Mouse (Mus musculus): ENCODE measurements around the gene Nicn1. TPM values are rescaled to one million over a fixed set of nuclear protein-coding genes. Genes with fewer than 3 reads are reported as not detected.
A peak's percentile ranks its signal among the peaks of the same experiment; 100 is the strongest.

Nicn1 gene
- total and polyA plus RNA-seq, 3 experiments: 7.4 to 12.9 (median 9.7) TPM

GRCm38 (mm10) chr9:108278697-108279450, 11.4 kb upstream of the Nicn1 start:
- in situ Hi-C loops (cut with MboI; ENCODE audit: low pct_ligation_motif_present, low pct_unique_long_range_greater_than_20kb, low sequenced_read_pairs): no loop called here
- Histone ChIP-seq H3K27me3 (replicated peaks) (peaks cover 15% of the 10 kb centered on the region), H3K4me2 (ENCODE audit: insufficient read depth, low read depth, poor library complexity, severe bottlenecking) (no peak overlapping the region), H3K27ac (ENCODE audit: insufficient read depth, low read depth) (no peak overlapping the region), H3K4me3 (replicated peaks in 1 of 3; ENCODE audit: low read depth in 2 of 3, low read length in 2 of 3, poor library complexity in 1 of 3) (no peak overlapping the region), H3K36me3 (replicated peaks in 1 of 2; ENCODE audit: control insufficient read depth in 1 of 2, insufficient read depth in 1 of 2, low read length in 1 of 2) (no peaks in the 10 kb centered on the region), H3K9ac (ENCODE audit: insufficient read depth, low read depth) (no peak overlapping the region), H3K4me1 (ENCODE audit: control insufficient read depth in 1 of 2, insufficient read depth in 2 of 2) (peaks cover 0 to 8% of the 10 kb centered on the region in 2 experiments; a peak in 2 of 4 replicates), H3K9me3 (replicated peaks; ENCODE audit: low read length) (no peaks in the 10 kb centered on the region), H3K79me2 (replicated peaks; ENCODE audit: control insufficient read depth, extremely low read depth, insufficient read depth, poor library complexity, severe bottlenecking) (no peaks in the 10 kb centered on the region)
- dilution Hi-C loops (cut with MboI; ENCODE audit: extremely low pct_ligation_motif_present, extremely low pct_unique_long_range_greater_than_20kb, low sequenced_read_pairs): no loop called here
- peak; percentile 64 for DNase-seq (ENCODE audit: extremely low read depth)
- no peak for TF ChIP-seq POLR2A (IDR thresholded peaks at IDR 0.05; ENCODE audit: low read depth, low read length)
- TF ChIP-seq E2F4 (IDR thresholded peaks at IDR 0.05; ENCODE audit: insufficient replicate concordance, low read depth, low read length): no peak
- TF ChIP-seq BHLHE40 (IDR thresholded peaks at IDR 0.05; ENCODE audit: low read depth, low read length): no peak
- TF ChIP-seq GABPA (IDR thresholded peaks at IDR 0.05; ENCODE audit: insufficient replicate concordance, low read depth, low read length): no peak
- TF ChIP-seq PAX5 (IDR thresholded peaks at IDR 0.05; ENCODE audit: low read length): no peak
- TF ChIP-seq IRF4 (IDR thresholded peaks at IDR 0.05; ENCODE audit: low read depth, low read length): no peak
- TF ChIP-seq EP300 (IDR thresholded peaks at IDR 0.05; ENCODE audit: low read length): no peak
- no peak for TF ChIP-seq NELFE (IDR thresholded peaks at IDR 0.05; ENCODE audit: low read depth, low read length)
- TF ChIP-seq ELF1 (IDR thresholded peaks at IDR 0.05; ENCODE audit: low read depth, low read length): no peak
- no peak for TF ChIP-seq ETS1 (conservative IDR thresholded peaks at IDR 0.05; ENCODE audit: low read depth, low read length)
- no peak for TF ChIP-seq JUN (IDR thresholded peaks at IDR 0.05; ENCODE audit: insufficient read depth, low read depth, low read length)
- TF ChIP-seq POLR2AphosphoS2 (IDR thresholded peaks at IDR 0.05; ENCODE audit: low read depth, low read length): no peak
- TF ChIP-seq RCOR1 (conservative IDR thresholded peaks at IDR 0.05; ENCODE audit: low read depth, low read length): no peak
- peak; percentile 92 for TF ChIP-seq MYC (IDR thresholded peaks at IDR 0.05; ENCODE audit: low read depth, low read length)
- TF ChIP-seq NRF1 (IDR thresholded peaks at IDR 0.05; ENCODE audit: low read depth, low read length): no peak
- no peak for TF ChIP-seq ZNF384 (IDR thresholded peaks at IDR 0.05; ENCODE audit: low read depth, low read length)
- no peak for TF ChIP-seq CHD1 (IDR thresholded peaks at IDR 0.05; ENCODE audit: low read depth, low read length)
- no peak for TF ChIP-seq ZC3H11A (IDR thresholded peaks at IDR 0.05; ENCODE audit: low read depth, low read length)
- no peak for TF ChIP-seq HCFC1 (IDR thresholded peaks at IDR 0.05; ENCODE audit: low read depth, low read length)
- no peak for TF ChIP-seq CHD2 (IDR thresholded peaks at IDR 0.05; ENCODE audit: low read length)
- TF ChIP-seq USF2 (conservative IDR thresholded peaks at IDR 0.05; ENCODE audit: low read depth, low read length): no peak
- TF ChIP-seq SMC3 (IDR thresholded peaks at IDR 0.05; ENCODE audit: low read depth, low read length): peak; percentile 52
- no peak for TF ChIP-seq MEF2A (IDR thresholded peaks at IDR 0.05; ENCODE audit: borderline replicate concordance, low read depth, low read length)
- 0 out of 2 replicates have a peak, but pooled peaks have one; percentile 42 for TF ChIP-seq TBP (conservative IDR thresholded peaks at IDR 0.05; ENCODE audit: low read depth, low read length)
- peak; percentile 70 for TF ChIP-seq MAX (IDR thresholded peaks at IDR 0.05; ENCODE audit: low read length)
- TF ChIP-seq CTCF (conservative IDR thresholded peaks at IDR 0.05 in 1 of 2, IDR thresholded peaks at IDR 0.05 in 1 of 2; ENCODE audit: low read depth in 2 of 2, low read length in 2 of 2): peak; percentile 75 to 84
- no peak for TF ChIP-seq SIN3A (IDR thresholded peaks at IDR 0.05; ENCODE audit: low read length)
- no peak for TF ChIP-seq ZMIZ1 (IDR thresholded peaks at IDR 0.05; ENCODE audit: low read depth, low read length)
- TF ChIP-seq MXI1 (IDR thresholded peaks at IDR 0.05; ENCODE audit: low read depth, low read length): no peak
- no peak for TF ChIP-seq USF1 (IDR thresholded peaks at IDR 0.05; ENCODE audit: low read depth, low read length)
- no peak for TF ChIP-seq ZKSCAN1 (IDR thresholded peaks at IDR 0.05; ENCODE audit: borderline replicate concordance, low read depth, low read length)
- TF ChIP-seq MAZ (IDR thresholded peaks at IDR 0.05; ENCODE audit: low read depth, low read length): no peak
- TF ChIP-seq RAD21 (IDR thresholded peaks at IDR 0.05; ENCODE audit: low read depth, low read length): peak; percentile 70
- no peak for TF ChIP-seq TCF12 (IDR thresholded peaks at IDR 0.05; ENCODE audit: low read depth, low read length)
- no peak for TF ChIP-seq KAT2A (IDR thresholded peaks at IDR 0.05; ENCODE audit: insufficient replicate concordance, low read length)

Measured in CH12.LX (cell line).